Mouse (Mus musculus) left cerebral cortex, postnatal 25 days (tissue): ENCODE measurements around the gene Stra6. TPM values are rescaled to one million over a fixed set of nuclear protein-coding genes. Genes with fewer than 3 reads are reported as not detected.

ENCODE experiments used
- DNase-seq, 2 experiments: peaks; one replicate each; pipeline ENCODE4 v3.0.0; 2022; ENCODE audit warnings: low spot score in 2 of 2, mixed read lengths in 1 of 2
- intact Hi-C: fragments of 180-260 bp; cut with DNase I; formaldehyde crosslinking; loops from one replicate; pipeline ENCODE4 v1.15.1; 2025
- total RNA-seq, 2 experiments: library from RNA; stranded (reverse); gene quantifications; 2 replicates each; pipeline ENCODE4 v1.2.3; 2021

Gene Stra6
- total RNA-seq, 2 experiments from 2014 or later = 7.2 to 8.7 TPM

DNA sequence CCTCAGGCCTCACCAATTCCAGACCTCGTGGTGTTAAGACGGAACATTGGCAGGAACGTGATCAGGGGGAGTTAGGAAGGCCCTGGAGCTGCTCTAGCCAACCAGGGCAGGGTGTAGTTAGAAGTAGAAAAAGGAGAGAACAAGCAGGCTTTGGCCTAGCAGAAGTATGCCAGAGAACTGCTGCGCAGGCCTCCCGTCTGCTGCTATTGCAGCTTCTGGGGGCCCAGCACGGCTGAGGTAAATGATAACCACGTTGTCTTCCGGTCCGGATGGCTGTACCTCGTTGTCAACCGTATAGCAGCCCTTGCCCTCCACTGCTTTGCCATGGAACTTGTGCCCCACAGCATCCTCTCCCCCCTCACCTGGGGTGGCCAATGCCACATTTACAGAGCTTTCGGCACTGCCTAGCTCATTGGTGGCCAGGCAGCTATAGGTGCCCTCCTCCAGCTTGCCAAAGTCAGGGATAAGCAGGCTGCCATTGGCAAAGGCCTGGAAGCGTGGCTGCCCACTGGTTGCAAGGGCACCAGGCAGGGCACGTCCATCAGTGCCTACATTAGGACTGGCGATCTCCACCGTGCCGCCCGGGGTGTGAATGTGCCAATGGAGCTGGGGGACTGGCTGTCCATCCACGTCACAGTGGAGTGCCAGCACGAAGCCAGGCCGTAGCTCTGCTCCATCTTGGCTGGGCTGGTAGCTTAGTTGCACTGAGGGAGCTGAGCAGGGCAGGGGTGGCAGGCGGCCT is 93.4 kb downstream of the Stra6 start:
- intact Hi-C loops = no loop called here
- no peak for DNase-seq

DNA sequence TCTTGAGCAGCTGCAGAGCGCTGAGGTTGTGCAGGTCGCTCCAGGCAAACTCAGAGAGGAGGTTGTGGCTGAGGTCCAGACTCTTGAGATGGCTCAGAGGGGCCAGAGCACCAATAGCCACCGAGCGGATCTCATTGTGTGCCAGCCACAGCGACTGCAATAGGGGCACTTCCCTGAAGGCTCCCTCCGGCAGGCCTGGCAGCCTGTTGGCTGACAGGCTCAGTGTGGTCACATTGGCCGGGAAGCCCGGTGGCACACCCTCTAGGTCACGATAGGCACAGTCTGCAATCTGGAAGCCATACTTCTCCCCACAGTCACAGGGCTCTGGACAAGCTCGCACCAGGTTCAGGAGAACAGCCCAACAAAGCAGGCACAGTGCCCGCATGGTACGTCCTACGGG is 94.2 kb downstream of the Stra6 start:
- no peak for DNase-seq
- intact Hi-C loops = no loop called here

DNA sequence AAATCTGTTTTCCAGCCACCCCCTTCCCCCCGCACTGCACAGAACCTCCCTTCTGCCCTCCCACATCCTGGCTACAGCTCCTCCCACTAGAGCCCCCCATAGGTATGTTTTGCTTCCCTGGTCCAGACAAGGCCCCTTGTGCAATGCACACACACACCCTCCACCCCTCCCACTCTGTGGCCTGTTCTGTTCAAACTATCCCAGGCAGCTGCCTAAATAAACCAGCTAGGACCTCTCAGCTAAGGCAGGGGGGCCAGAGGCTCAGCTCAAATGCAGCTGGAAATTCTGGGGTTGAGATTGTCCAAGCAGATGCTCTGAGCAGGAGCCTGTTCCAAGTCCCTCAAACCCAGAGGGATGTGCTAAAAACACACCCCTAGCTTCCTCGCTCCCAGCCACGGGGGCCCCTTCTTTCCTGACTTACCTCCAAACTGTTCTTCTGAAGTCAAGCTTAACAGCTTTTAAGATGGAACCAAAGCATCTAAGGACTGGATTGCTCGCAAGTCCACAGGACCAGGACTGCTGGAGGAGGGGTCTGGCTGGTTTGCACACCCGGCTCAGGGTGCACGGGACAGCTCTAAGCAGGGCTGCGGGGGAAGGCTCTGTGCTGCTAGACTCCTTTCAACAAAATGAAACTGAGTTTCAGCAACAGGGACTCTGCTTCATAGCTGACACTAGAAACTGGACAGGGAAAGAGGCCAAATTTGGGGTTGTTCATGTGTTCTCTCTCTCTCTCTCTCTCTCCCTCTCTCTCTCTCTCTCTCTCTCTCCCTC is 95.1 kb downstream of the Stra6 start:
- DNase-seq = peak in 1 of 2 experiments; percentile 53
- intact Hi-C loops = no loop called here

DNA sequence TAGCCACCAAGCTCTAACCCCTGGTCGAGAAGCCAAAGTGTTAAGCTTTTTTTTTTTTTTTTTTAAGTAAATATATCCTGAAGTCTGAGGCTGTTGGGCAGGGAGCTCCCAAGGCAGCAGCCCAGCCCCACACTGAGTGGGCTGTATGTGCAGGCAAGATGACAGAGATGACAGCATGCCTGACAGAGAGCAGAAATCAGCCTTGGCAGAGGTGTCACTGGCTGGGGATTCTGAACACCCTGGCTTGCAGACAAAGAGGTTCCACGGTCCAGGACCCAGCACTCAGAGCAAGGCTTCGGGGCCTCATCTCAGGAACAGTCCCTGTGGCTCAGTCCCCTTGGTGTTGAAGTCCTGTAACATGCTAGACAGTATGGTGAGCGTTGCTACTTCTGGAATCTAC is 96.3 kb downstream of the Stra6 start:
- peak in 1 of 2 experiments; percentile 77 for DNase-seq
- intact Hi-C loops = no loop called here

DNA sequence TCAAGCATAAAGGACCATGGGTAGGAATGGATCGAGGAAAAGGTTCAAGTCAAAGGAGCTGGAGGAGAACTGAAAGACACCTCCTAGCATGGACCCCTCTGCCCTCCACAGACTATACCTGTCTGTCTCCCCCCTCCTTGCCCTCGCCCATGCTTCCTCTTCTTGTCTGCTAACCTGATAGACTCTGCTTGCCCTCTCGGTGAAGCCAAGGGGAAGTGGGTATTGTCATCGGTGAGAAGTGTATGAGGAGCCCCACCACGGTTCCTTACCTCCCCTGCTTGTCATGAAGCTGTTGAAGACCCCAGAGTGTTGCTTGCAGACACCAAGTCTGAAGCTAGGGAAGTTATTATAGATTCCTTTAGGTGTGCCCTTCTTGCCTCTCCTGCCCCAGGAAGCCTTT is 96.7 kb downstream of the Stra6 start:
- DNase-seq = no peak
- intact Hi-C loops = no loop called here

DNA sequence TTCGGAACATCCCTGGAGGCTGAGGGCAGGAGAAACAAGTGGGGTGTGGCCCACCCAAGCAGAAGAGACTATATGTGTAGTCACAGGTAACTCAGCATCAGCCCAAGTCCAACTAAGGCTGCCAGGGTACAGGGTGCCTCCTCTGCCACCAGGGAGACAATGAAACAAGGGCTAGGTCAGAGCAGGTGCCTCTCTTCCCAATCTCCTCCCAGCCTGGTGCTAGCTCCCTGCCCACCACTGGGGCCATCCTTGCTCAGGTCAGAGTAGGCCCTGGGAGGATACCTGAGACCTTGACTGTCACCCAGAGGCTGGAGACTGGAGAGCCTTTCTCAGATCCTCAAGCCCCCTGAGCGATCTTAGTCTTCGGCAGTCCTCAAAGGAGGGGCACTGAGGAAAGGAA is 98.6 kb downstream of the Stra6 start:
- intact Hi-C loops = no loop called here
- DNase-seq = no peak

DNA sequence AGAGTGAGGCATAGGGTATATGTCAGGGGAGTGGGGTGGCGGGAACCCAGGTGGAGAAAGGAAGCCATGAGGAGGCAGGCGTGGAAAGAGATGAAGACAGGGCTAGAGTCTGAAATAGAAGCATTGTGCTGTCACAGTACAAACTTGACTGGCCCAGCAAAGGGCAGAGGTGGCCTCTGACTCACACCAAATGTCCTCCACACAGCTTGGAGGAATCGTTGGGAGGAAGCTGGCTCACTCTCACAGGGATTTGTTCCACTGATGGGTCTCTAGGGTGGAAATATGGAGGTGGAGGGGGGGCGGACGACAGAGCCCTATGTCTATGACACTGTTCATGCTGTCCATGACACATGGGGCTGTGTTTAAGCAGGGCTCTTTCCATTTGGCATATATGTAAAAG is 99.6 kb downstream of the Stra6 start:
- no peak for DNase-seq
- intact Hi-C loops = no loop called here

DNA sequence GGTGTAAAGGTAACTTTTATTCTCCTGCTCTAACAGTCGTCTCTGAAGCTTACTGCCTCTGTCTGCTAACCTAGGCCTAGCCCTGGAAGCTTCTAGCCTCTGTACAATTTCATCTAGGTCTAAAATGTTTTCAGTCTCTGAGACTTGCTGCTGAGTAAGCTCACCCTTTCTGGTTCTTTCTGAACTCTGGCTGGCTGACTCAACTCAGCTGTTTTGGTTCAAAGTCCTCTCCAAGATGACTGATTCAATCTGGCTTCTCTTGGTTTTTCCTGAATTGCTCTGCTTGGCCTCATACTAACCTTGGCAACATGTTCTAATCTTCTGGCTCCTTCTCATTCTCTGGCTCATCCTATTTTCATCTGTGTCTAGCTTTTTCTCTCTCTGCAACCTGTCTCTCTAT is 102.2 kb downstream of the Stra6 start:
- no peak for DNase-seq
- intact Hi-C loops = loop anchor here (5.0 kb wide), 1 partner anchor 48 kb away; the partner anchor contains the start of gene Ccdc33

DNA sequence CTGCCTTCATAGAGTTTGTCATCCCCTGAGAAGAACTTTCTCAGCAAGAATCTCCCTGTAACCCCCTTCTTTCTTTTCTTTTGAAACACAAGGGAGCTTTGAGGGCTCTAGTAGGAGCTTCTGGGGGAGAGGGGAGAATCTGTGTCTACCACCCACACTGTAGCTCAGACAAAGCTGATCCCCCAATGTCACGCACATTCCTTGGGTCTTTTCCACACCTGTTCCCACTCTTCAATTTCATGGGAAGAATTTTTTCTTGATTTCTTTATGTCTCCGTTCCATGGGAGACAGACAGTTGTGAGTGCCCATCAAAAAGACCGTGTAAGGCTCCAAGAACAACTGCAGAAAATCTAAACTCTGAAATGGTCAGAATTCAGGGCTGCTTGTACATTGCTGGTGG is 105.3 kb downstream of the Stra6 start:
- intact Hi-C loops = loop anchor here (5.0 kb wide), 1 partner anchor 52 kb away; the partner anchor contains the start of gene Ccdc33
- DNase-seq = no peak

DNA sequence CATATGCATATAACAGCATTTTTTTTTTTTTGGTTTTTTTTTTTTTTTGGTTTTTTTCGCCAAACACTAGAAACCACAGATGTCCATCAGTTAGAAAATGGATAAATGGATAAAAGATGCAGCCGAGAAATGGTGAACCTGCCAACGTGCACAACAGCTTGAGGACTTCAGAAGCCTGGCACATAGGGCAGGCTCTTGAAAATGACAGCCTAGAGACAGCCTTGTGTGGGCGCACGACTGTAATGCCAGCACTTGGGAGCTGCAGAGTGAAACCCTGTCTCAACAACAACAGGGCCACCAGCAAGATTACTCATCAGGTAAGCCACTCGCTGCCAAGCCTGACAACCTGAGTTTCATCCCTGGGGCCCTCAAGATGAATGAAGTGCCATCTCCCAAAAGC is 105.8 kb downstream of the Stra6 start:
- DNase-seq = peak in 1 of 2 experiments; percentile 37
- intact Hi-C loops = loop anchor here (5.0 kb wide), 1 partner anchor 52 kb away; the partner anchor contains the start of gene Ccdc33

DNA sequence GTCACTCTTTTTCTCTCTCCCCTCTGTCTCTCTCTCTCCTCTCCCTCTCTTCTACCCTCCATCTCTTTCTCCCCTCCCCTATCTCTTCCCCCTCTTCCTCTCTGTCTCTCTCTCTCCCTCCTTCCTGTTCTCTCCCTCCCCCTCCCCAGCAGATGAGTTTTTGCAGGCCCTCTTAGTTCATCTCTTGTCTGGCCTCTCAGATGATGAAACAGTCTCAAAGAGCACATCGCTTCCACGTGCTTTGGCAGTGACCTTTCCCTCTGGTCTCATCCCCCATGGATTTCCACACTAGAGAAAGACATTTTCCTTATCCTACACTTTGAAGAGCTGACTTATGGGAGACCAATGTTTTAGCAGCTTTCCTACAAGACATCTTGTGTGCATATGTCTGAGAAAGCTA is 109.3 kb downstream of the Stra6 start:
- no peak for DNase-seq
- intact Hi-C loops = no loop called here

DNA sequence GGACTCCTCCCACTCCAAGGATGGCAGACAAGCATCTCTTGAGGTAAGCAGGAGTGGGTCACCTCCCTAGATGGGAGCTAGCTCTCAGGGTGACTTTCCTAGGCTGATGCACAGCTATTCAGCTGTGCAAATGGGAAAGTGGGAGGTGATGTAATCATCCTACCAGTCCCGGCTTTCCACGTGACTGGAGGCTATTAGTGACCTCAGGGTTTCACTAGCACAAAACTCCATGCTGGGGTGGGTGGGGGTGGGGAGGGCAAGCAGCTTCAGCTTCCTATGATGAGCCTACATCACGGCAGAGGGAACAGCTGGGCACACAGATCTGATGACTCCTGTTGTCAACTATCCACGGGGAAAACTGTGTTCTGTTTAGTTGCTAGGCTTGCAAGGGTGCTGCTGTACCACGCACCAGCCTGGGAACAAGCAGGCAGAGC is 111.2 kb downstream of the Stra6 start:
- intact Hi-C loops = no loop called here
- DNase-seq = peak; percentile 62 to 71

DNA sequence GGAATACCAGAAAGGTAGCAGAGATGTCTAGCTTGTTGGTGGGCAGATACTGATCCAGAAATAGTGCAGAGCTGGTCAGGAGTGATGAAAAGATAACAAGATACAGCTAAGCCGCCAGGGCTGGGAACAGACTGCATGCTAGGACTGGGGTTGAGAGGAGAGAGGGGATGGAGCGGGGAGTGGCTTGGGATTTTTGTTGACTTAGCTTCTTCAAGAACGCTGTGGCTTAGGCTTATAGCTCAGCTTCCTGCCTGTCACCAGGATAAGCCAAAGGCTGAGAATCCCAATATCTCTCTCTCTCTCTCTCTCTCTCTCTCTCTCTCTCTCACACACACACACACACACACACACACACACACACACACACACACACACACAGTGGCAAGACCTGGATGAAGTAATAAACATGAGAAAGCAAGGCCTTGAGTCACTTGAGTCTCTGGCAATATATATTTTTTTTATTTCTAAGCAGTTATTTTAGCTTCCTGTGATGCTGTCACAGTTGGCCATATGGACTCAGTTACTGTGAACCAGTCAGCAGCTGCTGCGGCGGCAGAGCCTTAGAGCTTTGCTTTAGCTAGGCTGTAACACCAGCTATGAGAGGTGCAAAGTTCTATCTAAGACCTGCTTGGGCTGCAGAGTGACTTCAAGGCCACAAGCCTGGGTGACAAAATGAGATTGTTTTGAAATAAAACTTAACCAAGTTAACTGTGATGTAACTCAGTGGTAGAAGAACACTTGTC is 112.3 kb downstream of the Stra6 start:
- peak; percentile 73 to 92 for DNase-seq
- intact Hi-C loops = loop anchor here (1.0 to 2.0 kb wide), 3 partner anchors 22 to 109 kb away; no protein-coding TSS in a partner anchor

DNA sequence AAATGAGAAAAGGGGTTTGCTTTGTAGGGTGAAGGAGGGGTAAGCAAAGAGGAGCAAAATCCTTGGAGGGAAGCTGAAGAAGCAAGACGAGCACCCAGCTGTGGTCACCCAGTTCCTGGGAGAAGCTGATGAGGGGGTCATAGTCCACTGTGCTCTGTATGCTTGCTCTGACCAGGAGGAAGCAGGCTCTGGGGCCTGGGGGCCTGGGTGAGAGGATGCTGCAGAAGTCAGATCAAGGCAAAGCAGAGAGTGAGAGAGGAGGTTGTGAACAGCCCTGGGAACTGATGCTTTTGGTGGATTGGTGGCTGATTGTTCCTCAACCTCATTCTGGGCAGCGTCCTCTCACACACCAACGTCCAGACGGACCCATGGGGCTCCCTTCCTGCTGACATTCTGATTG is 113.6 kb downstream of the Stra6 start:
- no peak for DNase-seq
- intact Hi-C loops = loop anchor here (2.0 kb wide), 1 partner anchor 110 kb away; no protein-coding TSS in a partner anchor

DNA sequence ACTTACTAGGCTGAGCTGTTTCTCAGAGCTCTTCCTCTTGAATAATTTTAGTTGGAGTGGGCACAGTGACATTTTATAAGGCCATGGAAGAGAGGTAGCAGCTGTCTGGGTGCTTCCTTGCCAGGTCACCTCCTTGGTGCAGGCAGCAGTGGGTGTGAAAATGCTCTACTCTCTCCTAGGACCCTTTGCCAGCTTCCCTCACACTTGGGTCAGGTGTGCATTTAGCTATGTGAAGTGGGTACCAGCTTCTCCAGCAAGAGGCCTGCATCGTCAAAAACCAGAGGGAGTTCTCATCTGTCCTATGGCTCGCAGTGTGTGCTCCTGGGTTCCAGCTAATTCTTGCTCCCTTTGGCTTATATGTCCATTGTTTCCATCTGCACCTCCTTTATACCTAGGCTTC is 115.8 kb downstream of the Stra6 start:
- intact Hi-C loops = no loop called here

DNA sequence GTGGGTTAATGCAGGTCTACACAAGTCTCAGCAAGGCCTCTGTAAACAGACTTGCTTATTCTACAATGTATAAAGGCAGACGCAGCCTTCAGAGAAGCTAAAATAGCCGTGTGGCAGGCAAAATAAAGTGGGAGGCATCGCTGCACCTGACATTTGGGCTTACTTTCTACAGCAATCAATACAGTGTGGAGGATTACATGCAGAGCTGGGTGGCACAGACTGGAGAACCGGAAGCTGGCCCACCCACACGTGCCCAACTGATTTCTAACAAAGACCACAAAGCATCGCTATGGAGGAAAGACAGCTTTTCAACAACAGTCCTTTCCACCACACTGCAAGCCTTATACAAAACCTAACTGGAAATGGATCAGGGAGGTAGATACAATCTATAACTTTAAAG is 120.9 kb downstream of the Stra6 start:
- peak in 1 of 2 experiments; percentile 44 for DNase-seq
- intact Hi-C loops = no loop called here

More for the DNA sequence above, 115.8 kb downstream of the Stra6 start:
- no peak for DNase-seq

DNA sequence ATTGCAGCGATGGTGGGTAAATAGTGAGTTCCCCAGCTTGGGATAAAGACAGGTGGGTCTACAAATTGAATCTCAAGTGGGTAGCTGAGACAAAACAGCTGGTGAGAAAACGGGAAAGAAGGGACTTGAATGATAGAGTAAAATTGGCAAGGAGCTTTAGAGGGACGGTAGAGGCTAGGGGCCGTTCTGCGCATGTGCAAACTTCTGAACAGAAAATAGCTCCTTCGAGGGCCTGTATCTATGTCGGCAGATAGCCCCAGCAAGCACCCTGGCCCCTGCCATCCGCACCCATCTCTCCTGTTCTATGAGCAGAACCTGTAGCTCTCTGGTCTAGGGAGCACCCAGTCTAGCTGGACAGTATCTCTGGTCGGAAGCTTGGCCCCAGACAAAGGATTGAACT is 130.6 kb downstream of the Stra6 start:
- intact Hi-C loops = no loop called here
- DNase-seq = no peak

DNA sequence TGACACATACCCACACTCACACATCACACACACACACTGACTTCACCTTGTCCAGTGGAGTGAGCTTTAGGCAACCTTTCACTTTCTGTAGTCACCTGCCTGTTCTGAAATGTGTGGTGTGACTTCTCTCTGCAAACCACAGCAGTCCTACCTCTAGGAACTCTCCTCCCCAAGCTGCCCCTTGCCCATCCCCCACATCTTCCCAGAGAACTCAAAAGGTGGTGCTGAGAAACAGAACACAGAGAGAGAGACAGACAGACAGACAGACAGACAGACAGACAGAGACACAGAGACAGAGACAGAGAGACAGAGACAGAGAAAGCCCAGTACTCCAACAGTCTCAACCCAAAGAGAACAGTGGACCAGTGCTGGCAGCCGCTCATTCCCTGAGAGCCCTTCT is 132.1 kb downstream of the Stra6 start:
- no peak for DNase-seq
- intact Hi-C loops = no loop called here

DNA sequence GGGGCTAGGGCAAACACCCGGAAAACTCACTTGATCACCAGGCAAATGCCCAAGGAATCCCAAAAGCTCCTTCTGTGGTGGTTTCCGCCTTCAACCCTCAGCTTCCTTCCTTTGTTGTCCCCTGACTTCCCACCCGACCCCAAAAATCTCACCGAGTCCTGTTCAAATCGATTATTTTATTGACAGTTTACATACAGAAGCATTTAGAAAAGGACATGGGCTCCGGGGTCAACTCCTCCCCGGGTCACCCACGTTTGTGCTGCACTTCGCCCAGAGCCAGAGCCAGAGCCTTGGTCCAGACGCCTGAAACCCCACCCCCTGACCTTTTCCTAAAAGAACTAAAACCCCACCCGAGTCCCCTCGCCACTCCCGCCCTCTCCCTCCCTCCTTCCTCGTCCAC is 132.6 kb downstream of the Stra6 start:
- no peak for DNase-seq
- intact Hi-C loops = no loop called here
